Mouse (Mus musculus): ENCODE results near the gene Ush1c.
"Not testable (repeated sequence)": the region's sequence is repeated elsewhere in the genome, so short reads cannot be mapped to it uniquely, and the experiment has no call there.

Ush1c gene

GRCm38 (mm10) chr7:46204775-46205174 lies 33.5 kb downstream of the Ush1c start:
- in situ Hi-C loops (cut with MboI, MseI), result no loop called here

DNA sequence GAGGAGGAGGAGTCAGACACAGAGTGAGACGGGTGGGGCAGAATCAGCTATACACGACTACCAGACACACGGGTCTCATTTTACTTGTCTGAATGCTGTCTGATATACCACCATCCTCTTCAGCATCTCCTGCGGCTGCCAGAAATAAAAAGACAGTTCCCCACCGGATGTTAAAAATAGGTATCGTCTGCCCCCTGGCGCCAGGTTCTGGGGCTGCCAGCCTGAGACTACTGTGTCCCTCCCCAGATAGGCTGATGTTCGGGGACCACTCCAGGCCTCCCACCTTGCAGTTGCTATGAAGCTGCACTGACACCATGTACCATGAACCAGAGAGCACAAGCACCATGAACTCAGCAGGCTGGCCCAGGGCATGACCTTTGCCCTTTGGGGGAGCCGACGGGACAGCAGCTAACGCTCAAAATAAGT lies 34.2 kb downstream of the Ush1c start:
- in situ Hi-C loops (cut with MboI, MseI), result no loop called here

DNA sequence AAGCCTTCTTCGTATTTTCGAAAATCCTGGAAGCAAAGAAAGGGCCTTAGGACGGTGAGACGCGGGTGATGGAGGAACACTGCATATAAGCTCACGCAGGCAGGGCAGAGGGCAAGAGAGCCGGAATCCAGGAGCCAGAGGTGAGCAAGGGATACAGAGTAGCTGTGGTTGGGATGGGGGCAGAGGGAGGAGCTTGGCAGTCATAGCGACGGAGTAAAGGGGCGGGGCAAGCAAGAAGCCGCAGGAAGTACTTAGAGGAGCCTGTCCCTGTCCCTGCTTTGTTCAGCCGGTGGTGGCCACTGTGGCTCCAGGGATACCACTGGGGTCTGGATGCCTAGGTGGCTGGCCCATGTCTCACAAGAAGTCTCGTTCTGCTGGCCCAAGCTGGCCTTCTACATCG lies 36.7 kb downstream of the Ush1c start:
- in situ Hi-C loops (cut with MboI, MseI), result no loop called here

DNA sequence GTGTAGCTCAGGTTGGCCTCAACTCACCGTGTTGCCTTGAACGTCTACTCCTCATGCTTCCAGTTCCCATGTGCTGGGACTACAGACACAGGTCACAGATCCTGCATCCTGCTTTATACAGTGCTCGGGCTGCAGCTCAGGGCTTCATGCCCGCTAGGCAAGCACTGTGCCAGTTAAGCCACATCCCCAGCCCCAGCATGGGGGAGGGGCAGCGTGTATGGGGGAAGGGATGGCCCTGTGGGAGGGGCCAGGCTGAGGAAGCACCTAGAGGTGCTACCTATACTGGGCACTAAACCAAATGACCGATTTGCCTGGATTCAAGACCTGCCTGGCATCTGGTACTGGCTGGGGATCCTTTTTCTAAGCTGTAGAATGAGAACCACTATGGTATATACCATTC lies 38.3 kb downstream of the Ush1c start:
- in situ Hi-C loops (cut with MboI, MseI), result no loop called here

- in situ Hi-C loops (cut with MboI, MseI), result no loop called here
Observed at GRCm38 (mm10) chr7:46195356-46195755, 42.9 kb downstream of the Ush1c start.

GRCm38 (mm10) chr7:46184232-46184631 lies 54.1 kb downstream of the Ush1c start:
- in situ Hi-C loops (cut with MboI, MseI), result no loop called here

DNA sequence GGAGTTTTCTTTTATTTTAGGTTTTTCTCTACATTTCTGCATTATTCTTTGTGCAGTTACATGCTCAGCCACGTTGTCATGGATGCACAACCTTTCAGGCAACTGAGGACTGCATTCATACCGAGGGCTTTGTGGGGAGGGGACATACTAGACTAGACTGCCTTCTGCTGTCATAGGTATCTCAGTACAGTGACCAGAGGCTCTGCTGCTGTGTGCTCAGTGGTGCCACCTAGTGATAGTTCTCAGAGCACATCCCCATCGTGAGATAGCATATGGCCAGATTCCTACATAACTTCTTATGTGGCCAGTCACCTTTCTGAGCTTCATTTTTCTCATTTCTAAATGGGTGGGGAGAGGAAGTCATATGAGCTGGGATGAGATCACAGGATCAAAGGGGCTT lies 56.7 kb downstream of the Ush1c start:
- in situ Hi-C loops (cut with MboI, MseI), result no loop called here

DNA sequence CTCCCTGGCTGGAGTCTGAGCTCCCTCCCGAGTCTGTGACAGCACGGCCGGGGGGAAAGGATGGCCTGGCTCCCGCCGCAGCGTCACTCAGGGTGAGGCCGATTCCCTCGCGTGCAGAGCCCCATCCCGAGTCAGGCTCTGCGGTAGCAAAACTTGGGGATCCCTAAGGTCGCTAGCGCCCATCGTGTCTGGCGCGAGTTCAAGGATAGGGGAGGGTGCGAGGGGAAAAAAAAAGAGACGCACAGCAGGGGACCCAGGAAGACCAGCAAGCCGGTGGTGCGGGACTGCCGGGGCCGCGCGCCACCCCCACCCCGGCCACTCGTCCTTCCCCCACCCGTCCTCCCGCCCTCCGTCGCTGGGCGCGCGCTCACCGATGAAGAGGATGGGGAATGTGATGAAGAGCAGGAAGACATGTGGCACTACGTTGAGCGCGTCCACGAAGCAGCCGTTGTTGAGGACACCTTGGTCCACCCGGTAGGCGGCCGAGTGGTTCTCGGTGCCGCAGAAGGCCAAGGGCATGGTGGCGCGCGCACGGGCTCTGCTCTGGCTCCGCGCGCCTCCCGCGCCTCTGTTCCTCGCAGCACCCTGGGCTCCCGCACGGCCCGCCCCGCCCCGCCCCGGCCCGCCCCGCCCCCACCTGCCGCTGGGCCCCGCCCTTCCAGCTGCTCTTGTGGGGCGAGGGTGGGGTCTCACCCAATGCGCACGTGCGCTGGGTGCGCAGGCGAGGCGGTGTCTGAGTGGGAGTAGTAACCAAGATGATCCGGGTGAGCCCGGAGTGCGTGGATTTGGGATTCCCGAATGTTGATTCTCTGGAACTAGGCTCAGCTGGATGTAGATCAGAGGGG lies 58.6 kb downstream of the Ush1c start, which contains the start of gene Abcc8:
Abcc8 (minus strand) TSS at position 603 of the 845 bp plus-strand sequence.
- in situ Hi-C loops (cut with MboI, MseI), result no loop called here

GRCm38 (mm10) chr7:46168980-46169379 lies 69.3 kb downstream of the Ush1c start:
- in situ Hi-C loops (cut with MboI, MseI), result not testable (repeated sequence)

- in situ Hi-C loops (cut with MboI, MseI), result no loop called here
Observed at GRCm38 (mm10) chr7:46168402-46168801, 69.9 kb downstream of the Ush1c start.

DNA sequence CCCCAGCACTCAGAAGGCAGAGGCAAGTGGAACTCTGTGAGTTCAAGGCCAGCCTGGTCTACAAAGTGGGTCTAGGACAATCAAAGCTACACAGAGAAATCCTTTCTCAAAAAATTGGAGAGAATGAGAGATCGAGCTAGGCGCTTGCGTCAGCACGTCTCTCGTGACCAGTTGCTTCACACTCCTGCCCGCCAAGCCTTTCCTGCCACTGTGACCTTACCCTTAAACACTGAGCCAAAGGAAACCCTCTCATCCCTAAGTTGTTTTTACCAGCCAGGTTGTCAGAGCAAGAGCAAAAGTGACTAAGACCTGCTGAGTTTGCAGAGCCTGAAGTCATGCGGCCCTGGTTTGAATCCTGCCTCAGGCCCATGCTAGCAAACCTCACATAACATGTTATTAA lies 70.4 kb downstream of the Ush1c start:
- in situ Hi-C loops (cut with MboI, MseI), result no loop called here

- in situ Hi-C loops (cut with MboI, MseI), result no loop called here
Observed at GRCm38 (mm10) chr7:46165876-46166275, 72.4 kb downstream of the Ush1c start.

GRCm38 (mm10) chr7:46162731-46163130 lies 75.6 kb downstream of the Ush1c start:
- in situ Hi-C loops (cut with MboI, MseI), result no loop called here

GRCm38 (mm10) chr7:46162132-46162727 lies 76.1 kb downstream of the Ush1c start:
- in situ Hi-C loops (cut with MboI, MseI), result no loop called here

GRCm38 (mm10) chr7:46161615-46162014 lies 76.7 kb downstream of the Ush1c start:
- in situ Hi-C loops (cut with MboI, MseI), result no loop called here

GRCm38 (mm10) chr7:46157746-46158145 lies 80.6 kb downstream of the Ush1c start:
- in situ Hi-C loops (cut with MboI, MseI), result loop anchor here (5.0 kb wide), 1 partner anchor 580 kb away; no protein-coding TSS in a partner anchor

GRCm38 (mm10) chr7:46154498-46155488 lies 83.5 kb downstream of the Ush1c start:
- in situ Hi-C loops (cut with MboI, MseI), result loop anchor here (5.0 kb wide), 1 partner anchor 583 kb away; no protein-coding TSS in a partner anchor

DNA sequence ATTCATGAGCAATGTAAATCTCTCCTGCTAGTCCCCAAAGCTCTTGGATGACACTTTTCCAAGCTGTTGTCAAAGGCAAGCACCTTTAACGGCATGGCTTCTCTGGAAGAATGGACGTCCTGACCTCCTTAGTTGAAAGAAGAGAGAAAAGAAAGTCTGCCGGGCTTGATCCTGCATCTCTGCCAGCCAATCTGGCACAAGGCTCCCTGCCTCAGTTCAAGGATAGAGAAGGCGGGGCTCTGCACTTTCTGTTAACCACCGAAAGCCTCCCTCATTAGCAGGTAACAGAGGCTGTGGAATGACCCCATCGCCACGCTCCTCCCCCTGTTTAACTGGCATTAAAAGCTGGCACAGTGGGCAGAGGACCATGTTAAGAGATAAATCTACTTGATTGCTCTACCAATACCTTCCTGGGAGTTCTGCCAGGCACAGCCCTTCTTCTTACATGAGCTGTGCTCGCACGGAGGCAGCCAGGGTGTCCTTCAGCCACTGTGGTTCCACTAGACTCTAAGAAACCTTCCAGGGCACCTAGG lies 85.4 kb downstream of the Ush1c start:
- in situ Hi-C loops (cut with MboI, MseI), result no loop called here

GRCm38 (mm10) chr7:46147417-46147816 lies 90.9 kb downstream of the Ush1c start:
- in situ Hi-C loops (cut with MboI, MseI), result no loop called here

GRCm38 (mm10) chr7:46146675-46147308 lies 91.5 kb downstream of the Ush1c start:
- in situ Hi-C loops (cut with MboI, MseI), result no loop called here
